Mouse (Mus musculus) cerebellum, adult 2 months (tissue): Measurements from ENCODE around the gene Stxbp5. TPM values are rescaled to one million over a fixed set of nuclear protein-coding genes. Genes with fewer than 3 reads are reported as not detected.

Experiments
- DNase-seq, 2 experiments: peaks; one replicate each; pipeline ENCODE4 v3.0.0; 2021
- H3K27ac ChIP-seq: fragments of 200-500 bp; 2 replicates; pipeline ENCODE4 v1.5.1; 2012; ENCODE audit warnings: low read length, control low read depth, inconsistent platforms; ENCODE audit not compliant: insufficient read depth
- H3K27me3 ChIP-seq: fragments of 200-500 bp; 2 replicates; pipeline ENCODE4 v1.6.1; 2012; ENCODE audit warnings: inconsistent platforms, mild to moderate bottlenecking, low read length, moderate library complexity; ENCODE audit not compliant: control insufficient read depth, insufficient read depth
- H3K4me1 ChIP-seq: fragments of 200-500 bp; 2 replicates; pipeline ENCODE4 v1.6.1; 2011; ENCODE audit warnings: low read length; ENCODE audit not compliant: control insufficient read depth, insufficient read depth
- H3K4me3 ChIP-seq: fragments of 200-500 bp; replicated peaks from 2 replicates; pipeline ENCODE3; 2011; ENCODE audit warnings: mild to moderate bottlenecking, low read depth, low read length, control low read depth; ENCODE audit not compliant: insufficient read depth
- CTCF ChIP-seq: fragments of 200-500 bp; IDR thresholded peaks from 2 replicates; pipeline ENCODE4 v1.5.1; 2011; ENCODE audit warnings: low read depth, mild to moderate bottlenecking, control low read depth, low read length, moderate library complexity, borderline replicate concordance; ENCODE audit not compliant: insufficient read depth
- POLR2A ChIP-seq: fragments of 200-500 bp; IDR thresholded peaks from 2 replicates; pipeline ENCODE4 v1.6.1; 2011; ENCODE audit warnings: low read length, control low read depth, borderline replicate concordance; ENCODE audit not compliant: insufficient read depth
- WGBS: fragments of 180-500 bp; shearing (Covaris S2); methylation state at CpG from one replicate; pipeline ENCODE4 v1.1.7; 2018; 5-methylcytosine and 5-hydroxymethylcytosine counted together
- polyA plus RNA-seq: library from polyadenylated mRNA; depleted of rRNA; stranded (reverse); fragments of >200 nt; gene quantifications from 2 replicates; pipeline ENCODE4 v1.2.3, GENCODE M21; 2012; rRNA removed

Stxbp5 gene
- 30.9 and 32.7 TPM in 2 replicates for polyA plus RNA-seq

DNA sequence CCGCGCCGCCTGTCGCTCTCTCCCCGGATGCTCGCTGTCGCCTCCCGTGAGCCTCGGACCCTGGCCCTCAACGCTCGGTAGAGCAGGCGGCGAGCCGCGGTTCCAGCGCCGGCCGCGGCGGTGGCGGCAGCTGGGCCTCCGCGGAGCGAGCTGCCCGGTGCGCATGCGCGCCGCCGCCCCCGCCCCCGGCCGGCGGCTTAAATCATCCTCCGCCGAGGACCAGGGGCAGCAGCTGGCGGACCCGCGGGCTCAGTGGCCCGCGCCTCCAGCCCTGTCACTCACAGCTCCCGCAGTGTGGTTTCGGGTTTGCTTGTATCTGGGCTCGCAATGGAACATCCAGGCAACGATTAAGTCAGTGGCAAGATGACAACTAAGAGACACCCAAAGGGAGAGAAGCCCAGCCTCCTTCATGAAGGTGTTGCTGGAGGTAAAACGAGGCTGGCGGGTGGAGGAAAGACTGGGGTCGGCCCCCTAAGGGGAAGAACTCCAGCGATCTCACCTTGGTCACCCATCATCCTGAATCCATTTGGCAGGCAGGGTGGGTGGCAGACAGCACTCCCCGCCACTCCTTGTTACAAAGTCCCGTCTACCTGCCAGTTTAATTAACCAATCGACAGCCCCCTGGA lies at the start of gene Stxbp5:
Stxbp5 (minus strand) TSS at position 9 of the 626 bp plus-strand sequence.
- DNase-seq = peak; percentile 85 to 90
- TF ChIP-seq CTCF (no peak), POLR2A (peak; percentile 82)
- WGBS = under 1% methylated on average over 52 of the region's 52 CpGs

DNA sequence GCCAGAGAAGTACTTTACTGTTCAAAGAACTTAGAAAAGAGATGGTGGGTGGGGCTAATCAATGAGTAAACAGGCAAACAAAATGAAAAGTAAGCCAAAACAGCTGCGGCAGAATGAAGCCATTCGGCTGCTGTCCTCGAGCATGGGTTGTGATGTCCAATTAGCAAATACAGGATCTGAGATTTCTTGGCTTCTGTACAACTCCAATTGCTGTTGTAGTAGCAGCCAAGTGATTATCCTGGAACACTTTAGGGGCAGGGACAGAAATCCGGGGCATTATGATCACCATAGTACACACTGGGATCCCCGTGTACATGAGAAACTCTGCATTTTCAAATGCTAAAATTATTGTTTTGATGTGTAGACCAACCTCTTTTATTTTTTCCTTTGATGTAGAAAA lies 11.5 kb upstream of the Stxbp5 start:
- no peak for DNase-seq
- Histone ChIP-seq H3K27ac (no peak overlapping the region), H3K4me3 (no peak overlapping the region), H3K4me1 (no peaks in the 10 kb centered on the region), H3K27me3 (no peaks in the 10 kb centered on the region)
- TF ChIP-seq POLR2A (no peak), CTCF (no peak)
- 18% methylated on average over 5 of the region's 5 CpGs for WGBS

More for the DNA sequence above, at the start of gene Stxbp5:
- H3K4me3 ChIP-seq = peak within 1 kb of the TSS; percentile 87
- H3K27ac ChIP-seq = peak within 1 kb of the TSS; percentile 97
- no peaks in the 10 kb centered on the region for H3K4me1 ChIP-seq
- H3K27me3 ChIP-seq = no peaks in the 10 kb centered on the region

DNA sequence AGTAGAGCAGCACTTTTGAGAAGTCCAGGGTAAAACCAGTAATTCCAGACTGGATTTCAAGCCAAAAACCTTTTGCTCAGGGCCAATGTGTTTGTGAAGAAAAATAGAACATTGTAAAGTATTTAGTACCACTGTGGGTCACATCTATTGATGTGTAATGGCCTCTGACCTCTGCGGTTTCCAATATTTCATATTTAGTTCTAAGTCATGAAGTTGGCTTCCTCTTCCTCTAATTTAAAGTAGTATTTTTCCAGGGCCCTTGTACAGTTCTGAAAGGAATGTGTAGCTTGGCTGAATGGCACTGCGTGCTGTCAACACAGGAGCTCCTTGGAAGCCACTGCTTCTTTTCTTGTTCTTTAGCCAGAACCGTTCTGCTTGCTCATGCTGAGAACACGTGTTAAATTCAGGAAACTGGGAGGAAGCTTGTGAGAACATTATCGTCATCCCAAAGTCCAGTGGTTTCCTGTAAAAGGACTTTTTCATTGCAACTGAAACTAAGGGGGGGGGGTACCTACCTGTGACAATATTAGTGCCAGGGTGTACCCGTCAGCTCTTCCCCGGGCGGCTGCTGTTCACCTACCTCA lies 7.1 kb upstream of the Stxbp5 start:
- Histone ChIP-seq H3K4me1 (no peaks in the 10 kb centered on the region), H3K27me3 (no peaks in the 10 kb centered on the region), H3K27ac (no peak overlapping the region), H3K4me3 (no peak overlapping the region)
- TF ChIP-seq CTCF (no peak), POLR2A (no peak)
- no peak for DNase-seq
- WGBS = 51% methylated on average over 8 of the region's 8 CpGs

DNA sequence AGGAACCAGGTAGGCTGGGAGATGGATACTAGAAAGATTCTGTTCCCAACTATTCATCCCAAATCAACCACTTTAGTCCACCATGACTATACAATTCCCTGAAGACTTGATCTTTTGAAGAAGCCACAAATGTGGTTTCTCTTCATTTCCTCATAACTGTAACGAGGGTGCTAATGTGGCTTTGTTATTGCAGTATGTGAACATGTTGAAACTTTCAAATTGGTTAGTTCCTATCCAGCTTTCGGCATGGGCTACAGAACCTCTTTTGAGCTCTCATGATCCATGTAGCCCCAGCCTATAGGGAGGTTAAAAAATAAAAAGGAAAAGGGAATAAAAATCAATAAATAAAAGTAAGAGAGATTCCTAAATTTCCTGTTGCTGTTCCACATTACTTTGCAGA lies 6.6 kb upstream of the Stxbp5 start:
- 91% methylated on average over 2 of the region's 2 CpGs for WGBS
- Histone ChIP-seq H3K4me1 (no peaks in the 10 kb centered on the region), H3K27me3 (no peaks in the 10 kb centered on the region), H3K4me3 (no peak overlapping the region), H3K27ac (no peak overlapping the region)
- DNase-seq = no peak
- TF ChIP-seq CTCF (no peak), POLR2A (no peak)

DNA sequence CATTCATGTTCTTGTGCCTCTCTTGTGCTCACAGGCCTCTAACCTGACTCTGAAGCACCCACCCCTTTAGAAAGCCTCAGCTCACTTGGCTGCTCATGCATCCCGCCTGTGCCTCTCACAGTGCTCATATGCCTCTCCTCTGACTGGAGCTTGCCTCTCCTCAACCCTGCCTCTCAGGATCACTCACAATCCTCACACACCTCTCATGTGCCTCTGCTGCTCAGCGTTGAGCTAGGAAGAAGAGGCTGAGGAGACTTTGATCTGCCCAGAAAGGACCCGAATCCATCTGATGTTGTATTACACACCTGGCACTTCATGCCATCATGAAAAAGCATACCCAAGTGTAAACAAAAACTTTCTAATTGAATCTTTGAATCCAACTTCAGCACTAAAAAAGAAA lies 5.3 kb upstream of the Stxbp5 start:
- DNase-seq = no peak
- 57% methylated on average over 3 of the region's 3 CpGs for WGBS
- Histone ChIP-seq H3K4me1 (no peaks in the 10 kb centered on the region), H3K27me3 (no peaks in the 10 kb centered on the region), H3K4me3 (no peak overlapping the region), H3K27ac (no peak overlapping the region)
- TF ChIP-seq CTCF = no peak
- no peak for TF ChIP-seq POLR2A

DNA sequence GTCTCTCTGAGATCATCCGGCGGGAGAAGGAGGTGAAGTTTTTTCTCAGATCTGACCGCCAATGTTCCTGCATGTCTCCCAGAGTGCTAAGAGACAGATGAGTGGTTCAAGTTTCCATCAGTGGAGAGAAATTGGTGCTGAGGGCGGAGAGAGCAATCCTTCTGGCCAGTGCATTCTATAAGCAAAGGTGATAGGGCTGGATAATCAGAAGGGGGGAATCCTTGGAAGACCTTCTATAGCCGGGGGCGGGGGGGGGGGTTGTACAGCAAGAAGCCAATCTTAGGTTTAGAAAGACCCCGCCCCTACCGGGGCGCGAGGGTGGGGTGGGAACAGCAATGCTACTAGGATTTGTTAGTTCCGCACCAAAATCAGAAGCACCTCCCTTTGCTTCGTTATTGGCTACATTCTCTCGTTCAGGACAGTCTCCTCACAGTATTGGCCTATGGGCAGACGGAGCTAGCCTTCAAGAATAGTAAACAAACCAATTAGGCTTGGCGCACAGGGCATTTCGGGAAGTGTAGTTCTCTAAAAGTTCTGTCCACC lies 889 bp upstream of the Stxbp5 start:
- H3K4me3 ChIP-seq = peak overlapping the region; percentile 87
- DNase-seq = peak; percentile 77 to 93
- H3K27me3 ChIP-seq = no peaks in the 10 kb centered on the region
- WGBS = 1% methylated on average over 16 of the region's 16 CpGs
- TF ChIP-seq CTCF = no peak
- no peak for TF ChIP-seq POLR2A
- H3K27ac ChIP-seq = peak overlapping the region; percentile 75; the same call in 1 of the 2 replicates
- no peaks in the 10 kb centered on the region for H3K4me1 ChIP-seq

DNA sequence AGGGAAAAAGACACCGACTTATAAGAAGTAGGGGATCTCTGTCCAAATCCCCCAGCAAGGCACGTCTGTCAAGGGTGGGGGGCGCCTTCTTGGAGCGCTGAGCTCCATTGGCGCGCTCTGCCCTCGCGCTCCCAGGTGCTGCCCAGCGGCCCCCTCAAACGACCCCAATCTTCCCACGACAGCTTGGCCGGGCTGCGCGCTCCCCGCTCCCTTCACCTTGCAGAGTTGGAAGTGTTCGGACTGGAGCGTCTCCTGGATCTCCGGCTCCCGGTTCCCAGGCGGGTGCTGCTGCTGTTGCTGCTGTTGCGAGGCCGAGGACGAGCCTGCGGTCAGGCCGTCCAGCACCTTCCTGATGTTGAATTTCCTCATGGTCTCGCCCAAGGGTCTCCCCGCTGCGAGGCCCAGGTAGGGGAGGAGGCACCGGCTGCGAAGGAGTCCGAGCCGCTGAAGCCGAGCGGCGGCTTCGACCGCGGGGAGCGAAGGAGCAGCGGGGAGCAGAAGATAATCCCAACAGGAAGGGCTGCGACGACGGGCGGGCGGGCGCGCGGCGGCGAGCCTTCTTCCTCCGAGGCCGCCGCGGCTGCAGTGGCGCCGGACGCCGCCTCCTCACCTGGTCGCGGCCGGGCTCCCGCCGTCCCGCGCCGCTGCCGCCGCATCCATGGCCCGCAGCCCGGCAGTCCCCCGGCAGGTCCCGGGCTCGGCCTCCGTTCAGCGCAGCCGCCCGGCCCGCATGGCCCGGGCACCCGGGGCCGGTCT lies 386 bp downstream of the Stxbp5 start:
- H3K27me3 ChIP-seq = no peaks in the 10 kb centered on the region
- peak overlapping the region; percentile 87 for H3K4me3 ChIP-seq
- peak overlapping the region; percentile 97 for H3K27ac ChIP-seq
- WGBS = under 1% methylated on average over 79 of the region's 81 CpGs
- peak in 1 of 2 experiments; percentile 73 for DNase-seq
- no peak for TF ChIP-seq POLR2A
- TF ChIP-seq CTCF = no peak
- no peaks in the 10 kb centered on the region for H3K4me1 ChIP-seq
